Mouse (Mus musculus) C2C12 (cell line): ENCODE measurements around the gene Senp3.

Source experiments
- CTCF ChIP-seq: IDR thresholded peaks from one replicate; pipeline ENCODE4 v1.5.1; 2011; ENCODE audit not compliant: control insufficient read depth, insufficient read depth, insufficient read length
- MYOD1 ChIP-seq: IDR thresholded peaks from one replicate; pipeline ENCODE4 v1.6.1; 2011; ENCODE audit warnings: low read depth; ENCODE audit not compliant: control insufficient read depth, insufficient read length
- USF1 ChIP-seq: IDR thresholded peaks from one replicate; pipeline ENCODE4 v1.6.1; 2011; ENCODE audit warnings: low read depth, mild to moderate bottlenecking, control low read depth, moderate library complexity

GRCm38 (mm10) chr11:69692863-69693262 is 11.0 kb upstream of the Senp3 start:
- TF ChIP-seq CTCF = no peak
- TF ChIP-seq USF1 = no peak
- TF ChIP-seq MYOD1 = no peak
